Mouse (Mus musculus) common myeloid progenitor, adult 5-6 weeks (primary cell): ENCODE data around the gene Nav1. TPM values are rescaled to one million over a fixed set of nuclear protein-coding genes. Genes with fewer than 3 reads are reported as not detected.

Experiments used
- ATAC-seq: replicated peaks from 2 replicates; pipeline ENCODE4 v1.8.0; 2016; ENCODE audit warnings: low read depth, mild to moderate bottlenecking, moderate TSS enrichment, inconsistent platforms; ENCODE audit not compliant: poor library complexity, severe bottlenecking
- total RNA-seq: library from RNA; stranded (forward); fragments of 200-1000, 187-1606 nt; gene quantifications from 2 replicates; pipeline ENCODE4 v1.2.3, GENCODE M21; 2017

The Nav1 gene
- total RNA-seq, 1 experiment from 2014 or later = 7.7 TPM

DNA sequence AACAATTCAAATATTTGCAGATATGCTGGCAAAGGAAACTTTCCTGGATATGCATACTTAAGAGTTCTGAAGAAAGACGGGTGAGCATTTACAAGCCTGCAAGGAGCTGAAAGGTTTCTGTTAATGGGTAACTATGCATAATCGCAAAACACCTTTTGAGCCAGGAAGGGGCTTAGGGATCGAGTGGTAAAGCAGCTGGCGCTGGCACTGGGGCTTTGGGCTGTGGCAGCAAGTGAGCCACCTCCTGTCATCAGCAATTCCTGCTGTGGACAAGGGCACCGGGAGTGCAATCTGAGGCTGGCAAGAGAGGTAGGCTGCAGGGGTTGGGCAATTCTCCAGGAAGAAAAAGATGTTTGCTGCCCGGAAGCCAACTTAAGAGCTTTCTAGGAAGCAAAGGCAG, 49.1 kb downstream of the Nav1 start:
- ATAC-seq = no peak

DNA sequence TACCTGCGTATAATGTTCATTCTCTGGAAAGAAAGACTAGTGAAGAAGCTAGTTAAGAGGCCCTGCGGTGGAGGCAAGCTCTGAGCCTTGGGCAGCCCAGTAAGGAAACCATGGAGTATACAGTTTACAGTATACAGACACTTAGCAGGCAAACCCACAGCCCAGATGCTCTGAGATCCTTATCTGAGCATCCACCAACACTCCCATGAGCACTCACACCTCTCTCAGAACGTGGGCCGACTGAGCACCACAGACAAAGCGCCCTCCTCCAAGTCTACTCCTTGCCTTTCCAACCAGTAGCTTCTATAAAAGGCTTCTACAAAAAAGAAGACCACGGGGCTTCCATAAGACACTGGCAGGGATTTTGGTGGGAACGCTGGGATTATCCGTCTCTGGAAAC, 51.2 kb downstream of the Nav1 start:
- ATAC-seq = no peak

DNA sequence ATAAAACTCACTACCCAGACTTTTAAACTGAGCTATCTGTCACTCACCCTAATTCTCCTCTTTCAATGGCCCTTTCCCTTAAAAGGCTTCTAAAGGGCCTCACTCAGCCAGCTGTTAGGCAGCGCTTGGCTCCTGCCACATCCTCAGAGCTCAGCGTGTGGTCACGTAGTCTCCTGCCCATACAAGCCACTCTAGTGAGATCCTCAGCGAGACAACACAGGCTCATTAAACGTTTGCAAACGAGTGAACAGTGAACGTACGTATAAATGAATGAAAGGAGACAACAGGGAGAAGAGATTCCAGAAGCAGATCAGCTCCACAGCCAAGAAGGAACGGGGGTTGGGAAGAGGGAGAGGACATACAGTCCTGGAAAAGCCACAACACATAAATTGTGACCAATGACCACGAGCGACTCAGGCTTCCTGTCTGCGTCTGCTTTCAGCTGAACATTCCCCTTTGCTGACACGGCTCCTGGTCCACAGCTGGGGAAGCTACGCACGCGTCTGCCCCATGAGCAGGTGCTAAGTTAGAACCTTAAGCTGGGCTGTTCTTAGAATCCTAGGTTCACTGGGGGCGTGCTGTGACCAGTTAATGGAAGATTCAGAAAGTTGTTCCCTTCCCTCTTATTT, 52.3 kb downstream of the Nav1 start:
- peak; percentile 76 for ATAC-seq

DNA sequence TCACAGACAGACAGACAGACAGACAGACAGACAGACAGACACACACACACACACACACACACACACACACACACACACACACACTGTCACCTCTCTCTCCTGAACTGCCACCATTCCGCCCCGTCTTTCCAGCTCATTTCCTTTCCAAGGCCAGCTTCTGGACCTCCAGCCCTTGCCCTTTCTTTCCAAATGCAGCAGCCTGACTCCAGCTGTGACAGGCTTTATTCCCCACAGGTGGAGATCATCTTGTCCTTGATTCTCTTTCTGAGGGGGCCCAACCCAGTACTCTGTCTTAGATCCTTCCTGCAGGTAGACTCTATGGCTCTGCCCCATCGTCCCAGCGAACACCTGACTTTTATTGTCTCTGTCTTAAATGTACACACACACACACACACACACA, 53.5 kb downstream of the Nav1 start:
- no peak for ATAC-seq

DNA sequence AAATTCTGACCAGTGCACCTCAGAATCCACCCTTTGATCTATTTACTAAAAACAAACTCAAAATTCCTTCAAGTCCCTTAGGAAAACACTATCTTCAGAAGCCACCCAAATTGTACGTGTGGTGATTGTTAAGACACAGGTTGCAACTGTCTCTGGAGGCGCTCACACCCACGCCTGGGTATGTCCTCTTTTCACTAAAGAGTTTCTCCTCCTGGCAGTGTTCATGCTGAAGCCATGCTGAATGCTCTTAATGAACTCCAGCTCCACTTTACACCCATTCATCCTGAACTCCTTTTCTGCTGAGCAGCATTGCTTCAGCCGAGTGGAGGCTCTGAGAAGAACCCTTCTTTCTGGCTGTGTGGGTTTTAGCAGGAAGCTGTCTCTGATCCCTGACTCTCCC, 53.9 kb downstream of the Nav1 start:
- no peak for ATAC-seq

DNA sequence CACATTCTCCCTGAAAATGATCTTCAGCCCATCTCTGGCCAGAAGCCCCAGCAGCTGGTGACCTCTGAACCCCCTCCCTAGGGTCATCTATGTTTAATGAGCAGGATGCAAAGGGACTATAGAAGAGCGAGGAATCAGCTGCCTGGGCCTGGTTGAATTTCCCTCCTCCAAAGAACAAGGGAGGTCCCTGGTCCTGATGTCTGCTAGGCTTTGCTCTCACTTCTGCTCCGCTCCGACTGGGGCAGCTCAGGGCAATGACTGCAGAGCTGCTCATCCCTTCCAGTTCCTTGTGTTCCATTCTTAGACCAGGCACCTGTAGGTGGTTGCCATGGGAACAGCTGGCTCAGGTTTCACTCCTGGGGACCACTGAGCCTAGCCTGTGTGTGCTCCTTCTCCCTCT, 56.2 kb downstream of the Nav1 start:
- ATAC-seq = no peak

DNA sequence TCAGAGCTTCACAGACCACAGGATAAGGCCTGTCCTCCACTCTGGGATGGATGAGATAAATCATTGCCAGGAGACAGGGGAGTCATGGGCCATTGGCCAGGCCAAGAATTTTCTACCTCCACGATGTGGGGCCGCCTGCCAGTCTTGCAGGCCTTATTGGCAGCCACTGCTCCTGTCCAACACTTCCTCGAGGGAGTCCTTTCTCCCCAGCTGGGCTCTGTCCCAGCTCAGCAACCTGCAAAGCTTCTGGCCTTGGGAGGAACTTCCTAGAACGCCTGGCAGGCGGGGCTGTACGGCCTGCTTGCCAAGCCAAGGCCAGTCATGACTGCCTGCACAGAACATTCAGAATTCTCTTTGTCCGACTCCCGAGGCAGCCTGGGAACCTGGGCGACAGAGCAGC, 58.3 kb downstream of the Nav1 start:
- ATAC-seq = no peak

DNA sequence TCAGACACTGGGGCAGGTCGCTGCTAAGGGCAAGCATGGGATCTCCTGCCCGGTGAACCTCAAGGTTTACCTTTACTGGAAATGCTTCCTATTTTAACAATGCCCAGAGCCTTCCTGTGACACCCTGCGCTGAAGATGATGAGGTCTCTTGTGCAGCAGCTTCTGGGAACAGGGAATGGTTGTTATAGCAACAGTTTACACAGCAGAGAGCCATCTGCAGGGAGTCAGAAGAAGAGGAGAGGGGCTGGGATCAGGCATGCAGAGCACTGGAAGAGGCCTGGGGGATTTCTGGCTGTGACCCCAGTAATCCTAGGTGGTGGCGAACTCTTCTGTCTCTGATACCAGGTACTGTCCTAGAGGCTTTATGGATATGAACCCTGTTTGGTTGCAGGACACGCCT, 61.0 kb downstream of the Nav1 start:
- ATAC-seq = no peak

DNA sequence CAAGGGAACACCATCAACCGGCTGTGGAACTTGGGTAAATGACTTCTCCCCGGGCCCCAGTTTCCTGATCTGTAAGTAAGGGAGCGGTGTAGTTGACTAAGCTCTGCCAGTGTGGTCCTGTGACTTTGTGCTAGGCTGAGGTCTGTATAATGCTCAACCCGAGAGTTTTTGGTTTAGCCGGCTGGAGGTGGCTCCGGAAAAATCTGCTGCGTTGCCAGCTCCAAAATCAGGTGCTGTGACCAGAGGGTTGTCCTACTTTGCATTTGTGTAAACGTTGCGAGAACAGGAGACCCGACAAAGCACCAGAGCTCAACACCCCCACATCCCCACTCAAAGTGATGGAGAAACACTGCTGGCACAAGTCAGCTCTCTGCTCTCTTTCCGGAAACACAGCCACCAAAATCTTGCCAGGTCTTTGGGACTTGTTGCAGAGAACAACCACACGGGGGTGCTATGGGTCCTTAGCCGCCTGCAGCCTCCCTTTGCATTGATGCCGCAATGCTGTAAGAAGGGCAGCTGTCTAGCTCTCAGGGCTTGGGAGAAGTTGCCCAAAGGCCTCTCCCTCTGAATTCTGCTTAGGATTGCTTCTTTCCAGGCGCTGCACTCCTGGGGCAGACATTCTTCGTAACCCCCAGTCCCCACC, 62.5 kb downstream of the Nav1 start:
- ATAC-seq = peak; percentile 91

DNA sequence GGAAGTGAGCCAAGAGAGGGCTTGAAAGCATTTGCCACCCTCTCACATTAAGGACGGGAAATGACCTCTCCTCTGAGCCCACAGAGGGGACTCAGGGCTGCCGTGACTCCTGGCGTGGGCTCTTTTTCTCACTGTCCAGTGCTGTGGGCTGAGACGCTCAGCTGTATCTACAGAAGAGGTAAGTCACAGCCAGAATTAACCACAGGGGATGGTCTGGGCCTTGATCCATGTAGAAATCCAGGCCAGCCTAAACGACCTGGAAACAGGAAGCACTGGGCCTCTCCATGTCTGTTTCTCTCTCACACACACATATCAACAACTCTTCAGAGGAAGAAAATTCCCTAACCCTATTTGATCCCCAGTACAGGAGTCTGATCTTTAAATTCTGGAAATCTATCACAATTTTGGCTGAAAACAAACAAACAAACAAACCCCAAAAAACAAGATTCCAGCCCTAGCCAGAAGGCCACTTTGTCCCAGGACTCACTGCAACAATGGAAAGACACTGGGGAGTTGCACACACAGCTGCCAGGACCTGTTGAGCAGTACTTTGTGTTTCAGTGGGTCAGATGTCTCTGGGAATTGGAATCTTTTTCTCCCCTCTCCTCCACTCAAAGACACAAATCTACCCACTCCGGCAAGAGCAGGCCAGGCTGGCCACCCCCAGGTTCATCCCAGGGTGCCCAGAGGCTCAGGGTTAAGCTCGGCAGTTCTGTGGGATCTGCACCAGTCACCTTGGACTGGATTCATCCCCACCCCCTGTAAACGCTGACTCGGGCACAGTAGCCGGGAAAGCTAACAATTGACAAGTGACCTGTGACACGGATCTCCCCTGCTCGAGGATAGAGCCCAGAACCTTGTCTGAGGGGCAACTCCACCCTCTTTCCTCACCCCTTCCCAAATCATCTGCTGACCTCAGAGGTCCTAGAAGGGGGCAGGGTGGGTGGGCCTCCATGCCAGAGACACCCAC, 64.0 kb downstream of the Nav1 start:
- no peak for ATAC-seq

DNA sequence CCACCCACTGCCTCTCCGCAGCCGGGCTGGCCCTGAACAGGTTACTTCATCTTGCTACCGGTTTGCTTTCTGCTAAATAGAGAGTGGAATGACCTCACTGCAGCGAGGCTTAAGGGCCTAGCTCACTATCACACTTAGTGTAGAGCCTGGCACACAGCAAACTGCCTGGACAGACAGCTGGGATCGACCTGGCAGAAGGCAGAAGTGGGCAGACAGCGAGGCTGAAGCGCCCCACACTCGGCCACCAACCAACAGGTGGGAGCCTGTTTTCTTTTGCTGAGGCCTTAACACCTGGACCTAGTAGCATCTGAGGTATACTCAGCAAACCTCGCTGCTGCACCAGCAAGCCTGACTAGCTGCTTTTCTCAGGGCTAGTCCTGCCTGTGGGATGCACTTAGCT, 65.0 kb downstream of the Nav1 start:
- no peak for ATAC-seq

DNA sequence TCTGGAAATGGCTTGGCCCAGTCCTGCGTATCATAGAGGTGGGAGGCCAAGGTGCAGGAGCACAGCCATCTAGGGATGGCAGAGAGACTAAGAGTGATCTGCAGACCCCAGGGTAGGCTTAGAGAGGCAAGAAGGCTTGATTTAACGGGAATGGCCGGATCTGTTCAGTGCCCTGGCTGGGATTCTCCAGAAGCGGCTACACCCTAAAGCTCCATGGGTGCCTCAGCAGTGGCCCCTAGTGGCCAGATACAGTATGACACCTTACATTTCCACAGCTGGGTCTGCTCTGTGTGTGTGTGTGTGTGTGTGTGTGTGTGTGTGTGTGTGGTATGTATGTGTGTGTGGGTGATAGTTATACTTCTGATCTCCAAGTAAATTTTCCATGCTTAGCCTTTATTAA, 66.8 kb downstream of the Nav1 start:
- ATAC-seq = peak; percentile 79

DNA sequence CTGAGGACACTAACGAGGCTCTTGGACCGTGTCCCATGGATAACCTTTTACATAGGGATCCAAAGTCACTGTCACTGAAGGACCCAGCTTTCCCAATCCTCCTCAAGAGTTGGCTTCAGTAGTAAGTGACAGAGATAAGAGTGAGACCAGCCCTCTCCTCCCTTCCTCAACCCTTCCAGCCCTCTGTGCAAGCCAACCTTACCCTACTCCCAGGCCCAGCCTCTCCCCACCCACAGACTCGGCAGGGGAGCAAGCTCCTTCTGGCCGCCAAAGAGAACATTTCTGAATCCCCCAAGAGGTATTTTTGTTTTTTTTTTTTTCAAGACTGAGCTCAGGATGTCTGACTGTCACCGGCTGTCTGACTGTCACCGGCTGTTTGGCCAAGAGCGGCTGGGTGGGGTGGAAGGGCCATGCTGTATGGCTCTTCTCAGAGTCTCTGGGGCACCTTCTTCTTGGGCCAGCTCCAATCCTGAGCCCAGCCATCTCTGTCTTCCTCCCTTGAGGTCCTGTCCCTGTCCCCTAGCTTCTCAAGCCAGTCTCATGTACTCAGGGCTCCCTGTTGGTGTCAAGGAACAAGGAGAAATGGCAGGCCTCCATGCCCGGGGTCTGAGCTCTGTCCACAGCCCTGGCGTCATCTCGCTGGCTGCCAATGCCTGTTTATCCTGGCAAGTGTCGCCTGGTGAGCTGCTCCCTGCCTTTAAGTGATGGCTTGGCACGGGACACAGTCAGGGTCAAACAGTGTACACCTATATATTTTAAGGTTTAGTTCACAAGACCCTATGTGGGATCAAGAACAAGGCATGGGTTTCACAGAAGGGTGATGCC, 68.4 kb downstream of the Nav1 start:
- no peak for ATAC-seq

DNA sequence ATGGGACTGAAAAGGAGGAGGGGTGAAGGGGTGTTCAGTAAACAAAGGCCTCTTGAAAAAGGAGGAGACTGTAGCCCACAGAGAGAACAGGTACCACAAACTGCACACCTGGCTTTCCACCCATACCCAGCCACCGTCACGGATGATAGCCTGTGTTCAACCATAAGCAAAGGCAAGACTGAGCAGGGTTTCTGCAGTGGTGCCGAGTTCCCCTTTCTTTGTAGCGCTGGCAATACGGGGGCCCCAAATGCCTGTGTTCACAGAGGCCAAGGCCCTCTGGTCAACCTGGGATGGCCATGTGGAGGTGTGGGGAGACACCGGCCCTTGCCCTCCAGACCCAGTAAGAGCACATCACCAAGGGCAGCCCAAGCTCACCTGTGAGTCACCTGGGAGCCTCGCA, 70.3 kb downstream of the Nav1 start:
- no peak for ATAC-seq

DNA sequence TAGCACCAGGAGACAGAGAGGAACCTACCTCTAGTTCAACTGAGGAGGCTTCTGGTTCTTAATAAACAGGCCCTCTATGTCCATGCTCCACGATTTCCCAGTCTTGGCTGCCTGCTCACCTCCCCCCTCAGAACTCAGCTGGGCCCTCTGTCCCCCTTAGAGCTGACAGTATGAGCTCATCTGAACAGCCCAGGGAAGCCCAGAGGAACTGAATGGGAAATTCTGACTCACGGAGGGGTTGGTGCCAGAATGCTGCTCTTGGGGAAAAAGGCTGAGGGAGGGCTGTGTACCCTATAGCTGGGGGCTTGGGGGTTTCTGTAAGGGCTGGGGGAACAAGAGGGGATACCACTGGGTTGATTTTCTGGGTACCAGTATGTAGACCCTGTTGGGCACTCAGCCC, 70.8 kb downstream of the Nav1 start:
- ATAC-seq = no peak

DNA sequence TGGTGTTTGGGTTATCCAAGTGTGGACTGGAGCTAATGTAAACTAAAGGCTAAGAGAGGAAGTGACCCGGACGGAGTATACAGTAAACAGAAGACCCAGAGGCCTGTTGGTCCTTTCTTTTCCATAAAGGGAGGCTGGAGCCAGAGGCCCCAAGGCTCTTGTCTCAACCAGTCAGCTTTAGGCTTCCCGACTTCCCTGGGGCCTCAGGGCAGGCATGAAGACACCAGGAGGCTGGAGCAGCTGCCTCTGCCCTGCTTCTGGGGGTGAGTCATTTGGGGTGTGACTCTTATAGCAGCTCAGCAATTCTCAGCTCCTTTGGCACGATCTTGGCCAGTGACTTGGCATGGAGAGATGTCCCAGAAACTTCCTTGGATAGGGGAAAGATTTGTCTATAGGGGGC, 71.8 kb downstream of the Nav1 start:
- no peak for ATAC-seq

DNA sequence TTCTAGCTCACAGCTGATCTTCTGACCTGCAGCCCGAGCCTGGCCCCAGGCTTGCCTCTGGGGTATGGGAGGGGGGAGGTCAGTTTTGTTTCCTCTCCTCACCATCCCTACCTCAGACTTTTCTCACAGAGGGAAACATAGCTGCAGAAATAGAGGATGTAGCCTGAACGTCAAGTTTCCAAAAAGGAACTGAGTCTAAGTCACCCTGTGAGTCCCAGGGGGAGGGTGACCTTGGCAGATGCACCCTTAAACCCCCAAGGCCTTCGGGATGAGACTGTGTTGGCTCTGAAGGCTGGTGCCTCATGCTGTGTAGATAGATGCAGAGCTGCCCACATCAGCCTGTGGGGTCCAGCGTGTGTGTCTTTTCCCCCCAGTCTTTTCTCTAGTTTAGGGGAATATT, 72.3 kb downstream of the Nav1 start:
- ATAC-seq = peak; percentile 36; the same call in 1 of the 2 replicates

DNA sequence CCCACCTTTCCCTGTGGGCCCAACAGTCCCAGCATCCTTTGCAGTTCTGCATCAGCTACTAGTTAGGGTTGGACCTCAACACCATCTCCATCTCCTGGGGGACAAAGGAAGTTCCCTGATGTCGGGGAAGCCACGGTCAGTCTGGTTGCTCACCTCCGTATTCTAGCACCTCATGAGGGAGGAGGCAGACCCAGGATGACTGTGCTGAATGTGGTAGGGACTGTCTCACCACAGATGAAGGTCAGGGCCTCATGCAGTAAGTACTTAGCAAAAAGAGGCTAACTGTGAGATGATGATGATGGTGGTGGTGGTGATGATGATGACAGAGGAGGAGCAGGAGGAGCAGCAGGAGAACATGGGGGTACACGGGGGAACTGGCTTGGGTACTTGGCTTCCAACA, 73.0 kb downstream of the Nav1 start:
- no peak for ATAC-seq

DNA sequence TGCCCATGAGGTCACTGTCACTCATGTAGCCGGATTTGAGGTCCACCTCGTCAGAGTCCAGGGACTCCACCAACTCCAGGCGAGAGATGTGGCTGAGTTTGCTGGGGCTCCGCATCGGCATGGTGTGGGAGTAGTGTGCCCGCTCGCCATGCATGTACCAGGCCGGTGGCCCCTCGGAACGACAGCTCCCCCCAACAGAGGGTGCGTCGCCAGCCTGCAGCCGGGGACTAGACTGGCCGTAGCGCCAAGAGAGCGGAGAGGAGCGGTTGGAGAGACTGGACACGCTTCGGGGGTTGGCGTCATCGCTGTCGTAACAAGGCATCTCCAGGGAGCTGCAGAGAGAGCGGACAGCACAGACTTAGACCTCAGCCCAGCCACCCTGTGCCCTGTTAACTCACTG, 74.7 kb downstream of the Nav1 start:
- ATAC-seq = no peak

DNA sequence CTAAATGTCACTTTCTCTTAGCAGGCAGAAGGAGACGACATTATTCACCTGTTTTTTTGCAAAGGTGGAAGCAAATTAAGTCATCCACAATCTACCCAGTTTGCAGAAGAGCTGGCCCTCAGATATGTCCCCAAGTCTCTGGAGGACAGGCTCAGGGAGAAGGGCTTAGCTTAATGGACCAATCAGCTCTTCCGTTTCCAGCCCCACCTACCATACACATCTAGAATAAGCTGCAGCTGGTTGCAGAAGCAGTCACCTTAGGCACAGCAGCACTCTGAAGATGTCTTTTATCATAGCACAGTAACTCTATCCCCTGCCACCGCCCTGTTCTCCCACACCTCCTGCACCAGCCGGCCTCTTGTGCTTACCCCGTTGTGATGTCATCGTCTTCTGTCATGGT, 75.1 kb downstream of the Nav1 start:
- ATAC-seq = no peak
